13 mouse cellular contexts compared by ENCODE assay signal in genomic region chr13:75833499-75833898, GRCm38 (mm10). TPM values are rescaled to one million over a fixed set of nuclear protein-coding genes. Genes with fewer than 3 reads are reported as not detected.
DNase-seq lines count a peak whose midpoint lies in the region; ATAC-seq and TF ChIP-seq lines count a peak whose summit lies in the region.
"Had no signal": no experiment of that assay in that cellular context is flagged by ENCODE, and none has a peak within 500 bp of the region (broad histone marks: within the 10 kb centered on the region; RNA-seq: fewer than 3 reads in every experiment).

No protein-coding gene starts in this region.

- H3K36me3 ChIP-seq in hindbrain, postnatal 0 days (ENCODE audit: insufficient read depth, low read length), result no peaks in the 10 kb centered on the region
- H3K36me3 ChIP-seq in hindbrain, embryonic 11.5 days (ENCODE audit: control insufficient read depth, insufficient read depth, low read length), result no peaks in the 10 kb centered on the region
- no peaks in the 10 kb centered on the region for H3K36me3 ChIP-seq in myocyte (ENCODE audit: control insufficient read depth, insufficient read depth)
- H3K36me3 ChIP-seq: embryonic facial prominence, embryonic 15.5 days; hindbrain, embryonic 13.5 days; liver, embryonic 15.5 days; midbrain, embryonic 15.5 days had no signal

- H3K9ac ChIP-seq in hindbrain, postnatal 0 days (replicated peaks; ENCODE audit: low read length), result no peak overlapping the region
- H3K9ac ChIP-seq in hindbrain, embryonic 11.5 days (ENCODE audit: low read depth, low read length), result no peak overlapping the region
- H3K9ac ChIP-seq: embryonic facial prominence, embryonic 15.5 days; hindbrain, embryonic 13.5 days; liver, embryonic 15.5 days; midbrain, embryonic 15.5 days had no signal

- no peak for TF ChIP-seq POLR2A in myocyte (IDR thresholded peaks at IDR 0.05; ENCODE audit: insufficient read length, low read depth)

- no peak overlapping the region for H3K27ac ChIP-seq in hindbrain, postnatal 0 days
- H3K27ac ChIP-seq in hindbrain, embryonic 11.5 days (ENCODE audit: low read depth, low read length), result no peak overlapping the region
- H3K27ac ChIP-seq: embryonic facial prominence, embryonic 15.5 days; hindbrain, embryonic 13.5 days; liver, embryonic 15.5 days; midbrain, embryonic 15.5 days had no signal

- no peak overlapping the region for H3ac ChIP-seq in myocyte (ENCODE audit: control insufficient read depth, insufficient read length)

- H3K4me3 ChIP-seq in hindbrain, postnatal 0 days (ENCODE audit: low read length), result no peak overlapping the region
- H3K4me3 ChIP-seq in hindbrain, embryonic 11.5 days (ENCODE audit: low read depth, low read length), result no peak overlapping the region
- no peak overlapping the region for H3K4me3 ChIP-seq in myocyte
- H3K4me3 ChIP-seq: embryonic facial prominence, embryonic 15.5 days; hindbrain, embryonic 13.5 days; liver, embryonic 15.5 days; midbrain, embryonic 15.5 days had no signal

- H3K79me2 ChIP-seq in myocyte (ENCODE audit: control insufficient read depth, insufficient read depth), result no peaks in the 10 kb centered on the region

- TF ChIP-seq CTCF in hindbrain, postnatal 0 days (IDR thresholded peaks at IDR 0.05; ENCODE audit: low read depth), result no peak

- no peaks in the 10 kb centered on the region for H3K9me3 ChIP-seq in hindbrain, postnatal 0 days (ENCODE audit: low read length)
- H3K9me3 ChIP-seq in hindbrain, embryonic 11.5 days (ENCODE audit: control insufficient read depth, low read length), result no peaks in the 10 kb centered on the region
- H3K9me3 ChIP-seq: embryonic facial prominence, embryonic 15.5 days; hindbrain, embryonic 13.5 days; liver, embryonic 15.5 days; midbrain, embryonic 15.5 days had no signal

- no peak overlapping the region for H3K4me2 ChIP-seq in hindbrain, postnatal 0 days (ENCODE audit: low read depth, low read length)
- H3K4me2 ChIP-seq in hindbrain, embryonic 11.5 days (replicated peaks; ENCODE audit: low read depth, low read length), result no peak overlapping the region
- peak overlapping the region; percentile 24 for H3K4me2 ChIP-seq in myocyte (ENCODE audit: low read depth)
- H3K4me2 ChIP-seq: embryonic facial prominence, embryonic 15.5 days; hindbrain, embryonic 13.5 days; liver, embryonic 15.5 days; midbrain, embryonic 15.5 days had no signal

- H3K27me3 ChIP-seq in hindbrain, postnatal 0 days (ENCODE audit: insufficient read depth, low read length), result no peaks in the 10 kb centered on the region
- H3K27me3 ChIP-seq in hindbrain, embryonic 11.5 days (ENCODE audit: control insufficient read depth, insufficient read depth, low read length), result no peaks in the 10 kb centered on the region
- no peaks in the 10 kb centered on the region for H3K27me3 ChIP-seq in myocyte (ENCODE audit: control insufficient read depth, insufficient read depth, insufficient read length)
- H3K27me3 ChIP-seq: embryonic facial prominence, embryonic 15.5 days; hindbrain, embryonic 13.5 days; liver, embryonic 15.5 days; midbrain, embryonic 15.5 days had no signal

- peak; percentile 31 for DNase-seq in adrenal gland, postnatal 10 days
- no peak for DNase-seq in adrenal gland, postnatal 25 days
- peak; percentile 78 for DNase-seq in hindbrain, postnatal 0 days (ENCODE audit: low spot score)
- no peak for DNase-seq in hindbrain, embryonic 11.5 days (ENCODE audit: low spot score)
- peak; percentile 50 to 55 for DNase-seq in right cerebral cortex, postnatal 10 days (ENCODE audit: low spot score in 2 of 2)
- DNase-seq in right cerebral cortex, postnatal 14 days, result no peak
- DNase-seq: cerebellum, postnatal 36 days had no signal

- H3K4me1 ChIP-seq in hindbrain, postnatal 0 days (ENCODE audit: insufficient read depth, low read length), result no peaks in the 10 kb centered on the region
- H3K4me1 ChIP-seq in hindbrain, embryonic 11.5 days (replicated peaks; ENCODE audit: control insufficient read depth, insufficient read depth, low read length), result no peaks in the 10 kb centered on the region
- H3K4me1 ChIP-seq: embryonic facial prominence, embryonic 15.5 days; hindbrain, embryonic 13.5 days; midbrain, embryonic 15.5 days had no signal

- no peak for ATAC-seq in hindbrain, postnatal 0 days
- ATAC-seq in hindbrain, embryonic 11.5 days (ENCODE audit: low FRiP score), result no peak
- ATAC-seq in megakaryocyte, adult 5-6 weeks (ENCODE audit: poor library complexity, severe bottlenecking), result no peak
- ATAC-seq: midbrain, embryonic 15.5 days had no signal

TF ChIP-seq in myocyte, 11 proteins besides CTCF, POLR2A, EP300 and RAD21:
- TF ChIP-seq REST (IDR thresholded peaks at IDR 0.05; ENCODE audit: insufficient read depth, insufficient read length), result no peak
- TF ChIP-seq SRF (IDR thresholded peaks at IDR 0.05; ENCODE audit: control insufficient read depth, insufficient read length, low read depth), result peak; percentile 92

RNA-seq across cellular contexts. Expression of gene Glrx, which starts 6.2 kb away (rescaled TPM):
- total RNA-seq in adrenal gland, postnatal 10 days (2021), result 10 to 100 TPM; 27.5 to 32.2 TPM
- 16.7 and 20.6 TPM in 2 replicates for total RNA-seq in adrenal gland, postnatal 25 days (2021)
- total RNA-seq in hindbrain, postnatal 0 days (2014; rRNA removed), result 69.6 and 69.7 TPM in 2 replicates
- 103 TPM in 2 replicates for polyA plus RNA-seq in hindbrain, postnatal 0 days (2015; fragmentation: Nextera tagmentation; extraction: Ambion mirVana)
- 36.5 and 42.2 TPM in 2 replicates for polyA plus RNA-seq in hindbrain, embryonic 11.5 days (2014; fragmentation: Nextera tagmentation; extraction: Ambion mirVana)
- polyA plus RNA-seq in myocyte (2012; fragmentation: generic; extraction: Trizol), result 27.5 TPM
- total RNA-seq in megakaryocyte, adult 5-6 weeks (2015), result 272 and 276 TPM in 2 replicates
- 147 and 155 TPM in 2 replicates for total RNA-seq in megakaryocyte, adult 5-6 weeks (2017)

Comparison
In these comparisons a context has a peak if more than half of its experiments do, and no peak if none do; other contexts are left out.
1. DNase-seq: peak in adrenal gland, postnatal 10 days (single experiment), hindbrain, postnatal 0 days (single experiment) and right cerebral cortex, postnatal 10 days (2 of 2); none in adrenal gland, postnatal 25 days (single experiment), hindbrain, embryonic 11.5 days (single experiment) and right cerebral cortex, postnatal 14 days (single experiment).